Mouse (Mus musculus) spleen, postnatal 36 days (tissue): ENCODE data around the gene Ticam1.

Experiments used
- DNase-seq, 2 experiments: peaks; one replicate each; pipeline ENCODE4 v3.0.0; 2022; ENCODE audit warnings: low spot score in 2 of 2, mixed read lengths in 1 of 2

The Ticam1 gene

DNA sequence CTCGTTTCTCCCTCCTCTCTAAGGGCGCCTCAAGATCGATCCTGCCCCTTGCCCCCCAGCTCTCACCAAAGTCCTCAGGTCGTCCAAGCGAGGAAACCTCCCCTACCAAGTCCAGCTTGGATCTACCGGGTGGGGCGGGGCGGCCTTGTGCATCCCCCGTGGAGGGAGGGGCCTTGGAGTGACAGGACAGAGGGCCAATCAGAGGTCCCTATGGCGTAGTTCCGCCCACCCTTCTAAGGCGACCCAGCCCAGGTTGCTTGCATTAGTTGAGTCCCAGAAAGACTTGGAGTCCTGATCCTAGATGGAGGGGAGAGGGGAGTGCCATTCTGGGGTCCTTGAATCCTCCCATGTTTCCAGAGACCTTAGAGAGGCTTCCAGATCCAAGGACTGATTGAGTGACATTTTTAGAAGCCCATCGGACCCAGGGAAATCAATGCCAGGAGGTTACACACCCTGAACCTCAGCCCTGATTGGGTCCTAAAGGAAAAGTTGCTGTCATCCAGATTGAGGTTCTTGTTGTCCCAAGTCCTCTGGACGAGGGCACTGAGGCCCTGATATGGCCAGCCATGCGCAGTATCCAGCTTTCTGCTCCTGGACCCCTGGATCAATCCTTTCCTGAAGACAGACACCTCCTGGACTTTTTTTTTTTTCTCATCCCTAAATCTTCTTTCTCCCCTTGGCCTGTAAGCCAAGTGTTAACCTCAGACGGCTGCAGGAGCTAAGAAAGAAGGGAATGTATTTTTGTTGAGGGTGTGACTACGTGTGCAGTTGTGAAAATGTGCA, 14.0 kb upstream of the Ticam1 start:
- DNase-seq = peak; percentile 88 to 90

DNA sequence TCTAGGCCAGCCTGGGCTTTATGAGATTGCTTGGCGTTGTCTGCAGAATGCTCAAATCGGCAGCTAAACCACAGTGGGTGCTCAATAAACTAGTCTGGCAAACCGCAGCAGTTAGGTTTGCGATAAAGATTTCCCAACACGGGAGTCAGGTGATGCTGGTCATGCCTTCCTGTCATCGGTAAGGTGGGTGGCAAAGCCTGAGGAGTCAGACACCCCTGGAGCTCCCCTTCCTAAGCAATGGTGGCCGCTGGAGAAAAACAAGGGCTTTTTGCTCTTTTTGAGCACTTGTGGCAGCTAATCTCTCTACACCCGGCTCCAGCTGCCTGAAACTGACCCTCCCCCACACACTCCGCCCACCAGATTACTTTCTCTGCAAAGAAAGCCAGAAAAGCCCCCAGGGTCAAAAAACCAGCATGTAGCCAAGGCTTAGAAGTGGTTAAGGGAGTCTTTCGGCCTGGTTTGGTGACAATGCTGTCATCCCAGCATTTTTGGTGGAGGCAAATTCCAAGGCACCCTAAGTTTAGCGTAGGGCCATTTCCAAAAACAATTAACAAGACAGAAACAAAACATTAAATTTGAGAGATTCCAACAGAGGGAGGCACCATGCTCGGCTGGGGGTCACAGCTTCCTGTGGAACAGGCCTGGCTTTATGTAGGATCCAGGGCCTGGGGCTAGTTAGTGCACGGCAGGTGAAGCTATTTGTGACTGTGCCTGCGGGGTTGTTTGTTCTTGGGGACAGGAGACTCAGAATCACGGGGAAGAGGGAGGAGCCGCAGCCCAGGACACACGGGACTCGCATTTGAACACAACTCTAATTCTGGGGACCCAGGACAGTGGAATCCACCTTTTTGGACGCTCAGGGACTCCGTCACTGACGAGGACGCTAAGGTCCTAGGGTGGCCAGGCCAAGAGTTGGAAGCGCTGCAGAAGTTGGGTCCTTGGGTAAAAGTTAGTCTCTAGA, 13.1 kb upstream of the Ticam1 start:
- DNase-seq = peak in 1 of 2 experiments; percentile 37

DNA sequence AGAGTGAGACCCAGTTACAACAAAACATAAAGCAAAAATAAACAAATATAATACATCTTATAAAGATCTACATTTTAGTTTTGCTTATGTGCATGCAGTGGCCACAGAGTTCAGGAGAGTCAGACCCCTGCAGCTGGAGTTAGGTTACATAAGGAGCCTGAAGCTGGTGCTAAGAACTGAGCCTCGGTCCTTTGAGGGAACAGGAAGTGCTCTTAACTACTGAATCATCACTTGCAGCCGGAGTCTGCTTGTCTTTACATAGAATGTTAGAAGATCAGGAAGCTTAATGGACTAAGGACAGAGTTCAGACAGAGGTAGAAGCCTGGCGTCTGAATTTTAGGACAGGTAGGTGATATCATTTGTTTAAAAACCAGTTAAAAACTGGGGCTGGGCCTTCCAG, 12.3 kb upstream of the Ticam1 start:
- no peak for DNase-seq

DNA sequence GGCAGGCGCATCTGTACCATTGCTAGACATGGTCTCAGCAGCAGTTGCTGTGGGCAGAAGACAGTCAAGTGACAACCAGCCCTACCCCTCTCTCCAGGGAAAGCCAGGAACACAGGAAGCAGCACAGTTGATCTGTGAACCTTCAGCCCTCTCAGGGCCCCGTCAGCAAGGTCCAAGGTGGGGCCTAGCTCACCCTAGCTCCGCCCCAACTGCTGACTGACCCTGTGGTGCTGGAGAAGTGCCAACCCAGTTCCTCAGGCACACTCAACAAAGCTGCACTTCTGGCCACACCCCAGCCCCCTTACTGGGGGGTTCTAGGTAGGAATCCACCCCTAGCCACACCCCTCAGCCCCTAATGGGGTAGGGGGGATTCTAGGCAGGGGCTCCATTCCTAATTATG, 11.2 kb upstream of the Ticam1 start:
- no peak for DNase-seq

DNA sequence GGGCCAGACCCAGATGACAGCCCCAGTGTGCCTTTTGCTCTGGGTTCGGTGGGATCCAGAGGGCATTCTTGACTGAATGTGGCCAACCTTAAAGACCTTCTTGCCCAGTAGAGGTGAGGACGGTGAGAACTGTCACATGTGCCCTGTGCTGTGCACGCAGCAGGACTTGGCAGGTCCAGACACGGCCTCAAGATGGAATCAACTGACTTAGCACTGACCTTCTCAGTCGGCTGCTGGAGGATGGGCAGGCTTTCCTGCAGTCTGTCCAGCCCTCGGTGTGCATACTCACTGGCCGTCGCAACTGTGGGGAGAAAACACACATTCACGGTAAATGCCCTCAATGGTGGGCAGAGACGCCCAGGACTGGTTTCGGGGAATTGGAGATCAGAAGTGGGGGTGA, 9.4 kb upstream of the Ticam1 start:
- DNase-seq = no peak

DNA sequence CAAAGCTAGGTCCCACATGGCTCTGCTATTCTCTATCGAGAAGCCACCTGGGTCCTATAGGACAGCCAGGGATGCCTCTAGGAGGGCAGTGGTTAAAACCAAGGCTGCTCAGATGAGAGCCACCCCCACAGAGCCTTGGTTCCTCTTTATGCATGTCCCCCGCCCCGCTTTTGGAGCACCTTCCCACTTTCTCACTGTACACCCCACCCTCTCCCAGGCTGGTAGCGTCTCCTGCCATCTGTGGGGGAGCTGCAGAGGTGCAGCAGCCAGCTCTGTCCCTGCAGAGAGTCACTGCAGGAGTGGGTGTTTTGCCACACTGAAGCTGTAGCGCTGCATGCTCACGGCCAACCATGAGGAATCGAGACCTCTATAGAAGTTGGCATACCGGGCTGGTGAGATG, 6.7 kb upstream of the Ticam1 start:
- no peak for DNase-seq

DNA sequence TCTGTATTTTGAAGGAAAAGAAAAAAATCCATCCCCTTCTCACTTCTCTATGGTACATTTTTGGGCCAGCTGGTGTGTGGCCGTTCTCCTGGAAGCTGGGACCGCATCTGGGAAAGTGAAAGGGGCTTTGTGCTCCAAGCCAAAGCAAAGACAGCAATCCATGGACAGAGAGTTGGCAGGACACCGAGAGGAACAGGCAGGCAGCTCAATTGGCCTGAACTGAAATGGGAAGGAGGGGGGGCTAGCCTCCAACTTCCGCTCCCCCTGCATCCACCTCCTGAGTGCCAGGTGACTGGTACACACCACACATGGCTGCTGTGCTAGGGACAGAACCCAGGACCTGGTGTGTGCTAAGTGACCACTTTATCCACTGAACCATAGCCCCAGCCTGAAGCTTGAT, 6.2 kb upstream of the Ticam1 start:
- no peak for DNase-seq

DNA sequence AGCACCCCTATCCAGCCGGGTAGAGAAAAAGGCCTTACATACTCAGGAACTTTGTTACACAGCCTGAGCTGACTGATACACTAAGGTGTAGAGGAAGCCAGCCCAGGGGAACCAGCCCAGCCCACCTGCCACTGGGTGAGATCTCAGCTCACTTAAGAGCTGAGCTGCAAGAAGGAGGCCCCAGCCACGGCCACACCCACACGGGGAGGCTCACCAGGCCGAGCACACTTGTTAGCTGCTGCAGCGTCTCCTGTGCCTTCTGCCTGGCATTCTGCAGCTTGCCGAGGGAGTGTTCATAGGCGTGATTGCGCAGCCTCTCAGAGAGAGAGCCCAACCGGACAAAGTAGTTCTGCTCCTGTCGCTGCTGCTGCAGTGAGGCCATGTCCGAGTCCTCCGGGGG, 4.6 kb upstream of the Ticam1 start:
- no peak for DNase-seq

DNA sequence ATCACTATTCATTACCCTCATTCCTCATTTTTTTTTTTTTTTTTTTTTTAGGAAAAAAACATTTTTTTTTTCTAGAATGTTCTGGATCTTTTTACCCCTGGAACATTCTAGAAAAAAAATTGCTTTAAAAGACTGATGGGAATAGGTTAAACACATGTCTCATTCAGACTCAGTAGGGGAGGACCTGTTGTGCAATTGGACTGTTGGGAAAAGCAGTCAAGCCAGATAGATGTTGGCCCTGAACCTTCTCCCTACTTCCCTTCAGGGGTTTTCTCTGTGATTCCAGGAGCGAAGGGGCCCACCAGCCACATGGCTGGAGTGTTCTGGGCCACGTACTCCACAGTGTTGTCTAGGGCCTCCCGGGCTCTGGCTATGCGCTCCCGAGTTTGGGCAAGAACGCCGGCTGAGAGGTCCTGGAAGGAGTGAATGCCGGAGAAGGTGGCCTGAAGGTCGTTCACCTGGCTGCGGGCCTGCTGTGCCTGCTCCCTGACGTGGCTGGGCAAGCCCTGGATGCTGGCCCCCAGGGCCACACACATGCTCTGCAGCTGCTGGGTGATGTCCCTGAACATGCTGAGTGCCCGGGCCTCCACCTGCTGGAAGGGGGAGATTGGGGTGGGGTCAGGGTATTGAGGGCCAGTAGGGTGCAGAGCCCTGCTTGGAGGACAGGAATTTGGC, 3.0 kb upstream of the Ticam1 start:
- no peak for DNase-seq

DNA sequence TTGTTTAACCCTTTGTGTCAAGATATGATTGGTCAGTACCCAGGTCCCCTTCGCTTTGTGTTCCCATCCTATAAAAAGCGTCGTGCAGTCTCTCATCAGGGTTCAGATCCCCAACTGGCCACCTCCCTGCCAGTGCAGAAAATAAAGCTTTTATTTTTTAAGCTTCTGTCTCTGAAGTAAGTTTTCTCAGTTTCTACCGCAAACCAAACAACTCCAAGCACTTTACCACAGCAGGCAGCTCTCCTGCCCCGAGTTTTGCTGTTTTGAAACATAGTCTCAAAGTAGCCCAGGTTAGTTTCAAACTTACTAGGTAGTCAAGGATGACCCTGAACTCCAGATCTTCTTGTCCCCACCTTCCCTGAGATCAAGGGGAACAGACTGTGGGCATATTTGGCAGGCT, 1.8 kb upstream of the Ticam1 start:
- no peak for DNase-seq

DNA sequence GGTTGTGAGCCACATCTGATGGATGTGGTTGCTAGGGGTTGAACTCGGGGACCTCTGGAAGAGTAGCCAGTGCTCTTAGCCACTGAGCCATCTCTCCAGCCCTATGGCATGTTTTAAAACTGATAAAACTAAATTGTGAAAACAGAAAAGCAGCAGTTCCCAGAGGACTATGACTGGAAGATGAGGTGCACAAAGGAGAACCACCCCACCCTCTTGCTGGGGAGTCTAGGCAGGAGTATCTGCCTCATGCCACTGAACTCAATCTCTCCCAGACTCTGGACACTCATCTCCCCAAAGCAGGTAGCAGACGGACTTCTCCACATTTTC, 944 bp upstream of the Ticam1 start:
- DNase-seq = no peak

DNA sequence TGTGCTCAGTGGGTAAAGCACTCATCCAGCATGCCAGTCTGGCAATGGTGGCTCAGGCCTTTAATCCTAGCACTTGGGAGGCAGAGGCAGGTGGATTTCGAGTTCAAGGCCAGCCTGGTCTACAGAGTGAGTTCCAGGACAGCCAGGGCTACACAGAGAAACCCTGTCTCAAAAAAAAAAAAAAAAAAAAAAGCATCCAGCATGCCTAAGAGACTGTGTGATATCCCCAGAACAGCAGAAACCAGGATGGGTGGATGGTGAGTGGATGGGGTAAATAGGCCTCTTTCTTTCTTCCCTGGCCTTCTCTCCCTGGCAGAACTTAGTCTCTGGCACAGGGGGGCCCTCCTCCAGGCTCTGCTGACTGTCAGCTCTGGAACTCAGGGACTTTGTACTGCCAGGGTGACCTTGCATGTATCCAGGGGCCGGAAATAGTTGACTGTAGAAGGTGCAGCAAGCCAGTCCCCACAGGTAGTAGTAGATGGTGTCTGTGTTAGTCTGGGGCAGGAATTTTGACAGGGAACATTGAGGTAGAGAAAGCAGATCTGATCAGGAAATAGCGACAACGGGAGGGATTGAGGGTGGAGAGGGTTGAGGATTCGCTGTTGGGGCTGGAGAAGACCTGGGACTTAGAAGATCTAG, 625 bp downstream of the Ticam1 start:
- DNase-seq = no peak

DNA sequence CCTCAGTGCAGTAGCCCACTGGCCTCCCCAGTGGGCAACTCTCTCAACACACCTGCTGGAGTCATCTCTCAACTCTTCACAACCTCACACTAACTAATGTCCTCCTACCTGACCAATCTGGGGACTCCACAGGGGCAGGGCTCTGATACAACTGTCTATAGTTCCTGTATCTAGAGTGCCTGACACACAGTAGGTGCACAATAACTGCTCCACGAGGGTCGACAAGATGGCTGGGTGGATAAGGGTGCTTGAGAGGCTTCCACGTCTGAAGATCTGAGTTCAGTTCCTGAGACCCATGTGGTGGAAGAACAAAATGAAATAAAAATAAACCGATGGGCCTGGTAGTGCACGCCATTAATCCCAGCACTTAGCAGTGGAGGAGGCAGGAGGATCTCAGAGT, 2.6 kb downstream of the Ticam1 start:
- DNase-seq = no peak

DNA sequence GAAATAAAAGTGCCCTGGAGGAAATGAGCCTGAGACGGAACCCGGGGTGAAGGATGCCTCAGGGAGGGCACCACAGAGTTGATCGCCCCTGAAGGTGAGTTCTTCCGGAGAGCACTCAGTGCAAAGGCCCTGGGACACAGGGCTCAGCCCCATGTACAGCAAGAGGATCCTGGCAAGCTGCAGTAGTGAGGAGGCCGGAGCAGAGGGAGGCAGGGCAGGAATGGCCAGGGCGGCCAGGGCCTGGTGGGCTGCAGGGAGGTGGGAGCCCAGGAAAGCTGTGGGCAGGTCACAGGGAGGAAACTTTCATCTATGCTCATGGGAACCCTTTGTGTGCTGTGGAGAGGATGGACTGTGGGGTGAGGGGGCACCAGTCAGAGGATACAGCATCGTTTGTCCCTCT, 3.1 kb downstream of the Ticam1 start:
- DNase-seq = no peak

DNA sequence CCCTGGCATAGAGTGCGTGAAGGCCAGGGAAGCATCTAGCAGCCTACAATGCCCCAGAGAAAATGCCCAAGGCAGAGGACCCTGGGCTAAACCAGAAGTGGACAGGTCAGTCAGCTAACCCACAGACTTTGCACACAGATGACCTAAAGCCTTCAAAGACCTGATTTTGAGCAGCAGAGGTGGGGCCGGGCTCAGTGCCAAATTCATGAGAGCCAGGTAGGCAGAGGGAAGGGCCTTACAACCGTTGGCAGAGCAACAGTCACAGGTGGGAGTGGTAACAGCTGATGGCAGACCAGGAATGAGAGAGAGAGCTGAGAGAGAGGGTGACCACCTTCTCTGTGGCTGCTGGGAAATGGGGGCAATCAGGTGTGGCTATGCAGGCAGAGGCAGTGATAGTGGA, 3.9 kb downstream of the Ticam1 start:
- DNase-seq = no peak

DNA sequence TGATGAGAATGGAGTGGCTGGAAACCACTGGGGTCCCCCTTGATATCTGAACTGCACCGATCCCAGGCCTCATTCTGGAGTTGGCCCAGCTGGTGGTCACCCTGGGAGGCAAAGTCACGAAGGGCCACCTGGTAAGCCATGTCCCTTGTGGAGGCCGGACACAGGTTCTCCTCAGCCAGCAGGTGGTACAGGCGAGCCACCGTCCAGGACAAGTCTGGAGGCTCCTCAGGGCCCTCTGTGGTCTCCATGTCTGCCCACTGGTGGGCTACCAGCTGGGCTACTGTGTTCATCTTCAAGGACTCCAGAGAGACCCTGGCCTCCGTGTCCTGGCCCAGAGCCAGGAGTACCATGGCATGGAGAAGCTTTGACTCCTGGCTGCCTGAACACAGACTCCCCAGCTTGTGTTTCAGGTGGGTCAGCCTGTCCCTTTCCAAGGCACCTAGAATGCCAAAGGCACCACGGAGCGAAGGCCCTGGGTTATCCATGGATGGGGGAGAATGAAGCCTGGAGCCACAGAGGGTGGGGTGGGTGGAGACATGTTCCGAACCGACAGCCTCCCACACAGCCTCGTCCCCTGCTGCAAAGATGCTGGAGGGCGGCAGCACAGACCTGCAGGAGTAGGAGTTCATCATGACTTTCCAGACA, 4.9 kb downstream of the Ticam1 start:
- no peak for DNase-seq

DNA sequence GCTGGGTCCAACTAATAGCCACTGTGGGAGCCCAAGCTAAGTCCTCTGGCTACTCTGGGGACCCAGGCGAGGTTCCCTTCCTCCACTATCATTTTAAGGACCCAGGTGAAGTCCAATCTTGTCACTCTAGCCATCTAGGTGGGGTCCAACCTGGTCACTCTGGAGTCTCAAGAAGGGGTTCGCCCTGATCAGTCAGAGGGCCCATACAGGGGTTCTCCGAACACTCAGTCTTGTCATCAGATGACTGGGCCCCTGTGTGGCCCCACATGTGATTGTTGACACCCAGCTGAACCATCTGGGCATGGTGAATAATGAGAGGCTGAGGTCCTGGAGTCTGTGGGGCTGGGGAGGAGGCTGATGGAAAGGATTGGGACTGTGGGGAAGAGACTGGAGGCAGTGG, 6.8 kb downstream of the Ticam1 start:
- DNase-seq = no peak

DNA sequence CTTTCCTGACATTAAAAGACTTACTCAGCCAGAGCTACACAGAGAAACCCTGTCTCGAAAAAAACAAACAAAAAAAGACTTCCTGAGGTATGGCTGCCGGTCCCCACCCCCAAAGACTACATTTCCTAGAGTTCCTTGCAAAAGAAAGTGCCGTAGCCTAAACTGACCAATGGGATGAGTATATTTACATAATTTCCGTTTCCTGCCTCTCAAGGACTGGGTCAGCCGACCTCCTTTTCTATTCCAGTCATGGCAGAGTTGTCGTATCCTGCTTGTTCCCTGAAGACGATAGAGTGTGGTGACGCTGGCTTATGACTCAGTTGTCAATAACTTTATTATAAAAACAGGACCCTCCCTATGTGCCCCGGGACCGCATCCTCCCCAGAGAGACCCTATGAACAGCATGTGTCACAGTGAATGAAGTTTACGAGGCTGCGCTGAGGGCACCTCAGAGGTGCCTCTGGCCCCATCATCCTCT, 7.4 kb downstream of the Ticam1 start:
- peak; percentile 78 to 82 for DNase-seq

DNA sequence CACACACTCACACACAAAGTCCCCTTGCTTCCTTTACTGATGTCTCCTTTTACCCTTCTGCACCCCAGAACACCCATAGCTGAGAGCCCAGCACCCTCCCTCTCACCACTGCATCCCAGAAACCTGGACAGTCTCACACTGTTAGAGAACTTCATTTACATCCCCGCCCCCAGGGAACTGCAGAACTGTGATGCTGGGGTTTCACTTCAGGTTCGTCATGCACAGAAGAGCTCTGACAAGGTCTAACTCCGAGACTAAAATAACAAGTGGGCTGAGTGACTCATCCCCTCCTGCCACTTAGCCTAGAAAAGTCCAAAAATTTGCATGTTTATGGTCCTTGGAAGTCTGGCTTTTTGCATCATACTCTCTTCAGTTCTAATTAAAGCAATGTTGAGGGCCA, 10.3 kb downstream of the Ticam1 start:
- peak; percentile 90 to 91 for DNase-seq

DNA sequence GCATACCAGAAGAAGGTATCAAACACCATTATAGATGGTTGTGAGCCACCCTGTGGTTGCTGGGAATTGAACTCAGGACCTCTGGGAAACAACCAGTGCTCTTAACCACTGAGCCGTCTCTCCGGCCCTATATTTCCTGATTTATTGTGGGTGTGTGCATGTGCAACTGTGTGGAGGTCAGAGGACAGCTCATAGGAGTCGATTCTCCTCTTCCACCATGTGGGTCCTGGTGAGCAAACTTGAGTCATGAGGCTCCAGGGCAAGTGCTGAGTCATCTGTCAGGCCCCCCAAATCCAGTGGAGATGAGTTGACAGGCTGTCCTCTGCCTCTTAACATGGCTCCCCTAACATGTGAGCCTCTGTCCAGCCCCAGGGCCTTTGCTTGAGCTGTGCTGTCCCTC, 10.7 kb downstream of the Ticam1 start:
- DNase-seq = no peak

DNA sequence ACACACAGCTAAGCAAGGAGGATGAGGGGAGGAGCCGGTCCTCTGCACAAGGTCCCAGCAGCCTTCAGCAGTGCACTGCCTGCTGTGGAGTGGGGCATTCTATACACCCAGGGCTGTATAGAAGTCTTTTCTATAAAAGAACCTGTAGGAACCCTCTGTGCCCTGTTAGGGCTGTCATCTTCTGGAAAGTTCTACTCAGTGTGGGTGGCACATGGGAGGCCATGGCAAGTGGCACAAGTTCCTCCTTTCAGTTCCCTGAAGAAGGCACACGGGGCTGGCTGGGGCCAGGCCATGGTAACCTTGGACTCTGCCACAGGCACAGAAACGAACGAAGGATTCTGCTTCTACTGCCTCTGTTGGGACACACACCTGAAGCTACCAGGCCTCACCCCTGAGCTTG, 11.6 kb downstream of the Ticam1 start:
- peak; percentile 79 to 82 for DNase-seq
